Mouse (Mus musculus): ENCODE measurements around the gene Tmem41a. TPM values are rescaled to one million over a fixed set of nuclear protein-coding genes. Genes with fewer than 3 reads are reported as not detected.

Gene Tmem41a
- total RNA-seq, 1 experiment: 28.8 TPM

GRCm38 (mm10) chr16:21983146-21983545, 35.8 kb upstream of the Tmem41a start:
- in situ Hi-C loops (cut with MboI; ENCODE audit: low sequenced_read_pairs in 2 of 2, unreplicated experiment in 2 of 2): no loop called here
- Histone ChIP-seq H3K36me3 (ENCODE audit: control insufficient read depth, insufficient read depth, low read length, poor library complexity, severe bottlenecking) (peaks cover 3% of the 10 kb centered on the region; the same call in 1 of the 2 replicates), H3K4me1 (ENCODE audit: control insufficient read depth in 2 of 2, insufficient read depth in 2 of 2, low read length in 2 of 2, poor library complexity in 1 of 2) (peaks cover 0 to 6% of the 10 kb centered on the region in 2 experiments; a peak in 2 of 4 replicates), H3K4me3 (ENCODE audit: insufficient read depth in 1 of 2, low read depth in 1 of 2, low read length in 2 of 2, poor library complexity in 1 of 2, severe bottlenecking in 1 of 2) (peak overlapping the region; percentile 8 to 38; a peak in 2 of 4 replicates), H3K9ac (ENCODE audit: insufficient read depth, low read depth, low read length, poor library complexity, severe bottlenecking) (peak overlapping the region; percentile 46), H3K27ac (ENCODE audit: insufficient read depth, low read depth, low read length, poor library complexity, severe bottlenecking) (peak overlapping the region; percentile 75), H3K9me3 (ENCODE audit: control insufficient read depth, insufficient read depth, low read depth, low read length) (no peaks in the 10 kb centered on the region)
- DNase-seq (ENCODE audit: low read depth, low spot score): no peak
- TF ChIP-seq ZNF384 (IDR thresholded peaks at IDR 0.05; ENCODE audit: low read depth, low read length) (no peak), ZC3H11A (IDR thresholded peaks at IDR 0.05; ENCODE audit: borderline replicate concordance, low read depth, low read length) (no peak), CHD2 (IDR thresholded peaks at IDR 0.05; ENCODE audit: low read depth, low read length) (no peak), MAFK (IDR thresholded peaks at IDR 0.05; ENCODE audit: insufficient read depth, low read depth, low read length) (no peak), HCFC1 (IDR thresholded peaks at IDR 0.05; ENCODE audit: borderline replicate concordance, insufficient read depth, low read length) (no peak)

- TF ChIP-seq CHD2 (IDR thresholded peaks at IDR 0.05; ENCODE audit: low read depth, low read length) (no peak), HCFC1 (IDR thresholded peaks at IDR 0.05; ENCODE audit: borderline replicate concordance, insufficient read depth, low read length) (no peak), ZNF384 (IDR thresholded peaks at IDR 0.05; ENCODE audit: low read depth, low read length) (no peak), ZC3H11A (IDR thresholded peaks at IDR 0.05; ENCODE audit: borderline replicate concordance, low read depth, low read length) (no peak), MAFK (IDR thresholded peaks at IDR 0.05; ENCODE audit: insufficient read depth, low read depth, low read length) (no peak)
- H3K9me3 ChIP-seq (ENCODE audit: control insufficient read depth, insufficient read depth, low read depth, low read length): no peaks in the 10 kb centered on the region
- H3K4me3 ChIP-seq (ENCODE audit: insufficient read depth in 1 of 2, low read depth in 1 of 2, low read length in 2 of 2, poor library complexity in 1 of 2, severe bottlenecking in 1 of 2): no peak overlapping the region
- no peak for DNase-seq (ENCODE audit: low read depth, low spot score)
- in situ Hi-C loops (cut with MboI; ENCODE audit: low sequenced_read_pairs in 2 of 2, unreplicated experiment in 2 of 2): no loop called here
- no peak overlapping the region for H3K9ac ChIP-seq (ENCODE audit: insufficient read depth, low read depth, low read length, poor library complexity, severe bottlenecking)
- peaks cover 11% of the 10 kb centered on the region; the same call in 1 of the 2 replicates for H3K36me3 ChIP-seq (ENCODE audit: control insufficient read depth, insufficient read depth, low read length, poor library complexity, severe bottlenecking)
- peaks cover 0 to 7% of the 10 kb centered on the region in 2 experiments; a peak in 2 of 4 replicates for H3K4me1 ChIP-seq (ENCODE audit: control insufficient read depth in 2 of 2, insufficient read depth in 2 of 2, low read length in 2 of 2, poor library complexity in 1 of 2)
- no peak overlapping the region for H3K27ac ChIP-seq (ENCODE audit: insufficient read depth, low read depth, low read length, poor library complexity, severe bottlenecking)
Measured at GRCm38 (mm10) chr16:21977347-21977746, 30.0 kb upstream of the Tmem41a start.

- no peak for DNase-seq (ENCODE audit: low read depth, low spot score)
- no peak for TF ChIP-seq MAFK (IDR thresholded peaks at IDR 0.05; ENCODE audit: insufficient read depth, low read depth, low read length)
- TF ChIP-seq CHD2 (IDR thresholded peaks at IDR 0.05; ENCODE audit: low read depth, low read length): no peak
- no peak for TF ChIP-seq ZC3H11A (IDR thresholded peaks at IDR 0.05; ENCODE audit: borderline replicate concordance, low read depth, low read length)
- TF ChIP-seq ZNF384 (IDR thresholded peaks at IDR 0.05; ENCODE audit: low read depth, low read length): no peak
- TF ChIP-seq HCFC1 (IDR thresholded peaks at IDR 0.05; ENCODE audit: borderline replicate concordance, insufficient read depth, low read length): no peak
- H3K9ac ChIP-seq (ENCODE audit: insufficient read depth, low read depth, low read length, poor library complexity, severe bottlenecking): no peak overlapping the region
- no peak overlapping the region for H3K27ac ChIP-seq (ENCODE audit: insufficient read depth, low read depth, low read length, poor library complexity, severe bottlenecking)
- in situ Hi-C loops (cut with MboI; ENCODE audit: low sequenced_read_pairs in 2 of 2, unreplicated experiment in 2 of 2): no loop called here
- no peak overlapping the region for H3K4me3 ChIP-seq (ENCODE audit: insufficient read depth in 1 of 2, low read depth in 1 of 2, low read length in 2 of 2, poor library complexity in 1 of 2, severe bottlenecking in 1 of 2)
- H3K36me3 ChIP-seq (ENCODE audit: control insufficient read depth, insufficient read depth, low read length, poor library complexity, severe bottlenecking): peaks cover 9% of the 10 kb centered on the region; the same call in 1 of the 2 replicates
- H3K9me3 ChIP-seq (ENCODE audit: control insufficient read depth, insufficient read depth, low read depth, low read length): no peaks in the 10 kb centered on the region
- H3K4me1 ChIP-seq (ENCODE audit: control insufficient read depth in 2 of 2, insufficient read depth in 2 of 2, low read length in 2 of 2, poor library complexity in 1 of 2): peaks cover 0 to 8% of the 10 kb centered on the region in 2 experiments; a peak in 2 of 4 replicates
Measured at GRCm38 (mm10) chr16:21976203-21976602, 28.9 kb upstream of the Tmem41a start.

- Histone ChIP-seq H3K9ac (ENCODE audit: insufficient read depth, low read depth, low read length, poor library complexity, severe bottlenecking) (no peak overlapping the region), H3K9me3 (ENCODE audit: control insufficient read depth, insufficient read depth, low read depth, low read length) (no peaks in the 10 kb centered on the region), H3K27ac (ENCODE audit: insufficient read depth, low read depth, low read length, poor library complexity, severe bottlenecking) (no peak overlapping the region), H3K4me3 (ENCODE audit: insufficient read depth in 1 of 2, low read depth in 1 of 2, low read length in 2 of 2, poor library complexity in 1 of 2, severe bottlenecking in 1 of 2) (no peak overlapping the region), H3K36me3 (ENCODE audit: control insufficient read depth, insufficient read depth, low read length, poor library complexity, severe bottlenecking) (peaks cover 17% of the 10 kb centered on the region), H3K4me1 (ENCODE audit: control insufficient read depth in 2 of 2, insufficient read depth in 2 of 2, low read length in 2 of 2, poor library complexity in 1 of 2) (peaks cover 0 to 11% of the 10 kb centered on the region in 2 experiments; a peak in 2 of 4 replicates)
- TF ChIP-seq ZC3H11A (IDR thresholded peaks at IDR 0.05; ENCODE audit: borderline replicate concordance, low read depth, low read length) (no peak), MAFK (IDR thresholded peaks at IDR 0.05; ENCODE audit: insufficient read depth, low read depth, low read length) (no peak), HCFC1 (IDR thresholded peaks at IDR 0.05; ENCODE audit: borderline replicate concordance, insufficient read depth, low read length) (no peak), CHD2 (IDR thresholded peaks at IDR 0.05; ENCODE audit: low read depth, low read length) (no peak), ZNF384 (IDR thresholded peaks at IDR 0.05; ENCODE audit: low read depth, low read length) (no peak)
- no peak for DNase-seq (ENCODE audit: low read depth, low spot score)
- in situ Hi-C loops (cut with MboI; ENCODE audit: low sequenced_read_pairs in 2 of 2, unreplicated experiment in 2 of 2): no loop called here
Measured at GRCm38 (mm10) chr16:21971446-21971845, 24.1 kb upstream of the Tmem41a start.

Data from ES-E14 (cell line).